Mouse (Mus musculus) layer of hippocampus, postnatal 25 days (tissue): Measurements from ENCODE around the gene Dgkq. TPM values are rescaled to one million over a fixed set of nuclear protein-coding genes. Genes with fewer than 3 reads are reported as not detected.
"Not testable (repeated sequence)": the region's sequence is repeated elsewhere in the genome, so short reads cannot be mapped to it uniquely, and the experiment has no call there.

Source experiments
- DNase-seq, 2 experiments: peaks; one replicate each; pipeline ENCODE4 v3.0.0; 2022; ENCODE audit warnings: mixed read lengths in 2 of 2, low spot score in 1 of 2; ENCODE audit errors: extremely low spot score in 1 of 2
- total RNA-seq, 2 experiments: library from RNA; stranded (reverse); gene quantifications; 2 replicates each; pipeline ENCODE4 v1.2.3; 2021

Gene Dgkq
- total RNA-seq, 2 experiments from 2014 or later, result 44.5 to 54.9 TPM

DNA sequence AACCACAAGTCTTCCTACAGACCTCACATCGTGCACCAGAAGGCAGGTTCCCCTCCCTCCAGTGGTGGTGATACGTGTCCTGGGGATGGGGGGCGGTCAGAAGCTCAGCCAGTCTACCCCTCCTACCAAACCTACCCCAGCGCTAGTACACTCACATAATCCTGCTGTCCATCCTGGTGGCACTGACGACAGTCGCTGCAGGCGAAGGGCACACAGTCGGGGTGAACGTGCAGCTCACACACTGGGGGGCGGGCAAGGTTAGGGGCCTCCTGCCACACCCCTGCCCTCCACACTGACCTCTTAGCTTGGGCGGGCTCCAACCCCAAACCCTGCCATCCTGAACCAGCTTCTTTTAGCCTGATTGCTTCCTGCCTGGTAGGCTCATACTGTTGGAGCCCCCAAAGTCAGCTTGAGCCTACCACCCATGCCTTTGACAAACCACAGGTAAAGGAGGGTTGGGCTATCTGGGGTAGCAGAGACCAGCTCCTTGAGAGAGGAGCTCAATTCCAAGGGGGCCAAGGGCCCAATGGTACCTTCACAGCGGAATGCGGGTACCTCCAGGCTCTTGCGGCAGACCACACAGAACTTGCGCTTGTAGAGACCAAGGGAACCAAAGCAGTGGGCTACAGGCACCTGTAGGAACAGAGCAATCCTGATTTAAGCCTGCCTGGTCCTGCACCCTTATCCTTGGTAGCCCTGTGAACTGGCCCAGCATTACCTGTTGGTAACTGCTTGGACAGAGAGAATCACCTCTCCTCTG is 13.4 kb downstream of the Dgkq start:
- DNase-seq, result peak in 1 of 2 experiments; percentile 6

GRCm38 (mm10) chr5:108655381-108655780 is 14.1 kb downstream of the Dgkq start:
- DNase-seq, result no peak

DNA sequence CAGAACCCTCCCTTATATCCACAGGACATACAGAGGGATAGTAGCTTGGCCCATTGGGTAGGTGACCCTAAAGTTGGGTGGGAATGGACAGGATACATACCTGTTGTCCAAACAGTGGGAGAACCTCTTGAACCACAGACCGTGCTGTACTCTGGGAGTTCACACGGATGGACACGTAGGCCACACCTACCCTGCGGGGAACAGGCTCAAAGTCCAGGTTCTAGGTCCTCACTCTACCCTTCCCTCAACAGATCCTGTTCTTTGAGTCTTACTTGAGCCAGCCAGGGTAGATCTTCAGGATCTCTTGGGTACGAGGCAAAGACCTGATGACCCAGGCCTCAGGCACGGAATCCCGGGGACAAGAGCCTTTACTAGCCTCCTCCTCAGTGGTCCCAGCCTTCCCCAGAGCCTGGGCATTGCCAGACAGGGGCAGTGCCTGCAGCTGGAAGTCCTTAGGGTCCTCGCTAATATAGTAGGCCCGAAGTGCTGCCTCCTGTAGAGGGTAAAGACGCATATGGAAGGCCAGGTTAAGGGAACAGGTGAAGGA is 15.0 kb downstream of the Dgkq start:
- no peak for DNase-seq

DNA sequence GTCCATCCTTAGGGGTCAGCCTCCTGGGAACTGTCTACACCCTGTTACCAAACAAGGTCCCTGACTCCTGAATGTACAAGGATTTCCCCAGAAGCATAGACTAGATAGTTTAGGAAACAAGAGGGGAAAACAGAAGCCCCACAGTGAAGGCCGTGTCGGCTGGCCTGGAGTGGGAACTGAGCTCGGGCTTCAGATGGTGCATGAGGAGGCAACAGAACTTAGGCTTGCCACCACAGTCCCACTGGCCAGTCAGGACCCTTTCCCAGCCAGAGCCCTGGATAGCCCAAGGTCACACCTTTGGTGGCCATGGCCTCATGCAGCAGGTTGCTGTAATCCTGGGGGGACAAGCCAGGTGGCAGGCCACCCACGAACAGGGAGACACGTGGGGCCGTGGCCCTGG is 16.1 kb downstream of the Dgkq start:
- DNase-seq, result no peak

DNA sequence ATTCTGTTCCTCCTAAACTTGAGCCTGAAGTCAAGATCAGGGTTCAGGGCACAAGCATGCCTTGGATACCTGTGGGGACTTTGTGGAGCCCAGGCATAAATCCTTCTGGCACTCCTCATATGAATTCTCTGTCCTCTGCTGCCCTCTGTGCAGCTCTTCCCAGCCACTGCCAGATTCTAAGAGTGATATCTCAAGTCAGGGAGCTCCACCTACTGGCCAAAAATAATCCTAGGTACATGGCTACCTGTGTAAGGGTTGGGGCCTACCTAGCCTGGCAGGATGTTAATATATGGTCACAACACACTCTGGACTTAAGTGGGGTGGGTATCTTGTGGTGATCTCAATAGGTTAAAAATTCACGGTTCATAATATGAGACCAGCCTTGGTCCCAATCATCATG is 17.6 kb downstream of the Dgkq start:
- DNase-seq, result peak in 1 of 2 experiments; percentile 54

GRCm38 (mm10) chr5:108651136-108651720 is 18.2 kb downstream of the Dgkq start:
- DNase-seq, result no peak

DNA sequence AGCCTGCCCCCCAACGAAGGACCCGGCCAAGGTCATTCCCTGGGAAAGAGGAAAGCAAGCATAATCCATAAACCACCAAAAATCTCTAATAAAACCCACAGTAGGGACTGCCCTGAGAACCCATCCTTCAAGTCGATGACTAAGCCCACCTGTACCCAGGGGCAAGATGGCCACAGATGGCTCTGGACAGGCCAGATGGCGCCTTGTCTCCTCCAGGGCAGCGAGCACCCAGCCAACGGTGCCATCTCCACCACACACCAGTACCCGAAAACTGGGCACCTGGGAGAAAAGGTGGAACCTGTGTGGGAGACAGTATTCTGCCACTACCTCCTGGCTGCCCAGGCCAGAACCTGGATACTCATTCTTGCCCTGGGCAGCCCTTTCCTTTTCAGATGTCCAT is 19.1 kb downstream of the Dgkq start:
- DNase-seq, result no peak

GRCm38 (mm10) chr5:108648937-108649576 is 20.4 kb downstream of the Dgkq start:
- no peak for DNase-seq

- no peak for DNase-seq
Observed at GRCm38 (mm10) chr5:108647820-108648465, 21.5 kb downstream of the Dgkq start.

GRCm38 (mm10) chr5:108647311-108647710 is 22.2 kb downstream of the Dgkq start:
- DNase-seq, result no peak

GRCm38 (mm10) chr5:108646343-108646660 is 23.2 kb downstream of the Dgkq start:
- DNase-seq, result no peak

DNA sequence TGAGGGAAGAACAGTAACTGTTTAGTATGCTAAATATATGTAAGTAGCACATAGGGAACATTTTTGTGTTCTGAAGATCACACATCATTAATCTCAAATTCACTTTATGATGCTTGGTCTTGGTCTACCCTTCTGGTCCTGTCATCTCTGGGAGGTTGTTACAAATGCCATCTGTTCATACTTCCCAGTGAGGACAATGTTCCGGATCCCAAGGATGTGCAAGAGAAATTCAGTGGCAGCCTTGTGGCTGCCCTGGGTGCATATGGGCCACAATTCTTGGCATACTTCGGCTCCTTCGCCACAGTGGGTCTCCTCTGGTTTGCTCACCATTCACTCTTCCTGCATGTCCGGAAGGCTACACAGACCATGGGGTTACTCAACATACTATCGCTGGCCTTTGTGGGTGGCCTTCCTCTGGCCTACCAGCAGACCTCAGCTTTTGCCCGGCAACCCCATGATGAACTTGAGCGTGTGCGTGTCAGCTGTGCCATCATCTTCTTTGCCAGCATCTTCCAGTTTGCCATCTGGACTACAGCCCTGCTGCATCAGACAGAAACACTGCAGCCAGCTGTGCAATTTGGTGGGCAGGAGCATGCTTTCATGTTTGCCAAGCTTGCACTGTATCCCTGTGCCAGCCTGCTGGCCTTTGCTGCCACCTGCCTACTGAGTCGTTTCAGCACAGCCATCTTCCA is 23.7 kb downstream of the Dgkq start:
- no peak for DNase-seq

DNA sequence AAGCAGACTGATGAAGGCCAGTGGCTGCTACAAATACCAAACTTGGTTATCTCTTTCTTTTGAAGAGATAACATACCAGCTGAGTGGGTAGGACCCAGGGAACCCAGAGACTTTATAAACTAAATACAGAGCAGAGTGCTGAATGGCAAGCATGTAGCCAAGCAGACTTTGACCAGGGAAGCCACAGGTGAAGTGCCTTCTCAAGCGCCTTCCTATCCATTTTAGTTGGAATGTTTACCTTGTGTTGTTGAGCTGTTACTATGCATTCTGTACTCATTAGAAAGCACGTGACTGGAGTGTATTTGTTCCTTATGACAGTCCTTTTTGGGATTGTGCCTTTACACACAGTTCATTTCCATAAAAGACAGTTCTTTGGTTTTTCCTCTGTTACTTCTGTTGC is 25.8 kb downstream of the Dgkq start:
- no peak for DNase-seq

- no peak for DNase-seq
Observed at GRCm38 (mm10) chr5:108636172-108636571, 33.3 kb downstream of the Dgkq start.

- DNase-seq, result not testable (repeated sequence)
Observed at GRCm38 (mm10) chr5:108634088-108634487, 35.4 kb downstream of the Dgkq start.

DNA sequence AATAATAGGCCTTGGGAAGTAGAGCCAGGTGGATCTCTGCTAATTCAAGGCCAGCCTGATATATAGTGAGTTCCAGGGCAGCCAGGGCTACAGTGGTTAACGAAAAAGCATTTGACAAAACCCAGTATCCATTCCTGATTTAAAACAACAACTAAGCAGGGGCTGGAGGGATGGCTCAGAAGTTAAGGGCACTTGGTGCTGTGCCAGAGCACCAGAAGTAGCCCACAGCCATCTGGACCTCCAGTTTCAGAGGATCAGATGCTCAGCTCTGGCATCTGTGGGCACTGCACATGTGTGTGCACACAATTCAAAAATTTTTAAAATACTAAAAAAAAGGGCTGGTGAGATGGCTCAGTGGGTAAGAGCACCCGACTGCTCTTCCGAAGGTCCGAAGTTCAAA is 35.8 kb downstream of the Dgkq start:
- no peak for DNase-seq

- DNase-seq, result peak; percentile 82 to 86
Observed at GRCm38 (mm10) chr5:108629634-108630483, 39.6 kb downstream of the Dgkq start, which contains the start of the genes Gak and Tmem175. TSS of gene Gak (minus strand) at chr5:108629755. TSS of gene Tmem175 (plus strand) at chr5:108629770.

DNA sequence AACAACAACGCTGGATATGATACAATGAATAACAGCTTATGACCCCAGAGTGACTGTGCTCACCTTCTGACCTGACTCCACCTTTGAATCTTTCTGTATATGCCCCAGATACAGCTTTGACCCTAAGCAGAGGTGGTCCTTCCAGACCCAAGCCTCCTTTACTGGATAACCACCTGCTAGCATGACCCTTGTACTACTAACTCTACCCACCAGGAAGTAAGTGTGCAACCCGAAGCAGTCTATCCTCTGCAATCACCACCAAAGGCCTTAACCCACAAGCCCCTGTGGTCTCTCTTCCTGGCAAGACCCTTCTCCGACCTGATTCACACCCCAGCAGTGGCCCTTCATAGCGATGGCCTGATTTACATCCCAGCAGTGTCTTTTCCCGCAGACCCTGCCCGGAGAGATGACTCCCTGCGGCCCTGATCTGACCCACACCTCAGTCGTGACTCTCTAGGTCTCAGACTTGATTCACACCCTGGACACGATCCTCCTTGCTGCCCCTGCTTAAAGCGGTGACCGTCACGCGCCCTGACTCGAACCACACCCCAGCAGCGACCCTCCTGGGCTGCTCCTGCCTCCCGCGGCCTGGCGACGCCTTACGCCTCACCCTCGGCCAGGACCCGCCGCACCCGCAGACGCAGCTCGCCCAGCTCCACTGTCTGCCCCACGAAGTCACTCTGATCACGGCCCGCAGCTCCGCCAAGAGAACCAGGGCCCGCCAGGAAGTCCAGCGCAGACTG is 40.4 kb downstream of the Dgkq start:
- no peak for DNase-seq
